Mouse (Mus musculus): ENCODE results near the gene Jade1. TPM values are rescaled to one million over a fixed set of nuclear protein-coding genes. Genes with fewer than 3 reads are reported as not detected.

Jade1 gene
- polyA plus RNA-seq (2015; fragmentation: Nextera tagmentation; extraction: Ambion mirVana), result 12.7 TPM in 2 replicates

DNA sequence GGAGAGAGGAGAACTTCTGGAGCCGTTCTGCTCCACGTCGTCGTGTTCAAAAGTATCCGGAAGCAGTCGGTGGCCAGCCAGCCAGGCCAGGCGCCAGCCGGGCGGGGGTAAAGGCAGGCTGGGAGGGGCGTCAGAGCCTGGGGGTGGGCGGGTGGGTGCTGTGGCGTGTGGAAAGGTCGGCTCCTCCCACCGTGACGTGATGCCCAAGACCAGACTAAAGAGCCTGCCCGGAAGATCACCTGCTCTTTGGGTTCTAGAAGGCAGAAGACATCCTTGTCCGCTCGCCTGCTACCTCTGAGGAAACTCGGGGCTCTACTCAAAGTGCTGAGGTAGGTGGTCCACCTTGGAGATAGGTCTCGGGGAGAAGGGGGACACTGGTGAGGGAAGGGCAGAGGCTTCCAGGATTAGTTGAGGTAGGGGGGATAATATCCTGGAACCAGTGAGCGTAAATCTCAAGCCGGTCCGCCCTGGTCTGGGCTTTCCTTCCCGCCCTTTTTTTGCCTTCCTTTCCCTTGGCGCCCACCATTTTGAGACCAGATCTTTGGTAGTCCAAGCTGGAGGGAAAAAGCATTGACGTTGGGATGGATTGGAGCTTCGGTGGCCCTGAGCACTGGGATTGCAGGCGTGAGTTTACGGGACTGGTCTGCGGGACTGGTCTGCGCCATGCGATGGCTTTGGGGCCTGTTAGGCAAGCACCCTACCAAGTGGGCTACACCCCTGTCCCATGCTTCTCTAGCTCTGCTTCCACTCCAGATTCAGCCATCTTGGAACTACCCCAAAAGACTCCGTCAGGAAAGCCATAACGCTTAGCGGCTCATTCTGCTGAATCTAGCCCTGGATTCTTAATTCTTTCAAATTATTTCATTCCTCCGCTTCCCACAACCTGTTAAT lies at the start of gene Jade1:
Jade1 (plus strand) TSS at position 241 of the 891 bp plus-strand sequence.
- 97% methylated on average over 36 of the region's 36 CpGs for WGBS
- Histone ChIP-seq H3K36me3 (ENCODE audit: control insufficient read depth, insufficient read depth, low read length) (no peaks in the 10 kb centered on the region), H3K27ac (ENCODE audit: low read depth, low read length) (no peak within 1 kb of the TSS), H3K4me1 (ENCODE audit: control insufficient read depth, insufficient read depth, low read depth, low read length) (no peaks in the 10 kb centered on the region), H3K4me3 (ENCODE audit: low read length) (no peak within 1 kb of the TSS), H3K9ac (ENCODE audit: low read depth, low read length) (no peak within 1 kb of the TSS), H3K4me2 (ENCODE audit: low read length) (no peak within 1 kb of the TSS), H3K9me3 (ENCODE audit: control insufficient read depth, low read length) (0 out of 2 replicates have a peak, but pooled peaks cover 3% of the 10 kb centered on the region), H3K27me3 (replicated peaks; ENCODE audit: control insufficient read depth, insufficient read depth, low read length) (no peaks in the 10 kb centered on the region)
- no peak for ATAC-seq

DNA sequence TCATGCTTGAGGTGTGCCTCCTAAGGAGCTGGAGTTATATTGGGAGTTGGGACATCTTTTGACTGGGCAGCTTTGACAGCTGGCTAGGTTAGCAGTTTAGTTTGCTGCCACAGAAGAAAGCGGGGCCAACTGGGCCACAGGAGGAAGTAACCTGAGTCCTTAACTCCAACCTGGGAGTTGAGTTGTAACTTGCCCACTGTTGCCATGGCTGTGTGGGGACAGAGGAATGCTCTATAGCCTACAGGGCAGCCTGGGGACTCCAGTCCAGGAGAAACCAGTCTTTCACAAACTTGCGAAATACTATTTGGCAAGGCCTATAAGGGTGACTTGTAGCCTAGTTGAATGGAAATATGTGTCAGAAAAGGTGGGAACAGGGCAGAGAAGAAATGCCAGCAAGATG lies 46.1 kb upstream of the Jade1 start:
- 84% methylated on average over 2 of the region's 2 CpGs for WGBS
- H3K4me1 ChIP-seq (ENCODE audit: control insufficient read depth, insufficient read depth, low read depth, low read length), result no peaks in the 10 kb centered on the region
- H3K4me2 ChIP-seq (ENCODE audit: low read length), result no peak overlapping the region
- H3K36me3 ChIP-seq (ENCODE audit: control insufficient read depth, insufficient read depth, low read length), result no peaks in the 10 kb centered on the region
- no peaks in the 10 kb centered on the region for H3K27me3 ChIP-seq (replicated peaks; ENCODE audit: control insufficient read depth, insufficient read depth, low read length)
- no peak overlapping the region for H3K9ac ChIP-seq (ENCODE audit: low read depth, low read length)
- H3K4me3 ChIP-seq (ENCODE audit: low read length), result no peak overlapping the region
- no peak overlapping the region for H3K27ac ChIP-seq (ENCODE audit: low read depth, low read length)
- ATAC-seq, result no peak
- H3K9me3 ChIP-seq (ENCODE audit: control insufficient read depth, low read length), result no peaks in the 10 kb centered on the region

GRCm38 (mm10) chr3:41510191-41510590 lies 45.3 kb upstream of the Jade1 start:
- Histone ChIP-seq H3K27ac (ENCODE audit: low read depth, low read length) (no peak overlapping the region), H3K4me2 (ENCODE audit: low read length) (no peak overlapping the region), H3K27me3 (replicated peaks; ENCODE audit: control insufficient read depth, insufficient read depth, low read length) (no peaks in the 10 kb centered on the region), H3K4me1 (ENCODE audit: control insufficient read depth, insufficient read depth, low read depth, low read length) (no peaks in the 10 kb centered on the region), H3K9ac (ENCODE audit: low read depth, low read length) (no peak overlapping the region), H3K36me3 (ENCODE audit: control insufficient read depth, insufficient read depth, low read length) (no peaks in the 10 kb centered on the region), H3K9me3 (ENCODE audit: control insufficient read depth, low read length) (no peaks in the 10 kb centered on the region), H3K4me3 (ENCODE audit: low read length) (no peak overlapping the region)
- WGBS, result 55% methylated on average over 9 of the region's 9 CpGs
- no peak for ATAC-seq

DNA sequence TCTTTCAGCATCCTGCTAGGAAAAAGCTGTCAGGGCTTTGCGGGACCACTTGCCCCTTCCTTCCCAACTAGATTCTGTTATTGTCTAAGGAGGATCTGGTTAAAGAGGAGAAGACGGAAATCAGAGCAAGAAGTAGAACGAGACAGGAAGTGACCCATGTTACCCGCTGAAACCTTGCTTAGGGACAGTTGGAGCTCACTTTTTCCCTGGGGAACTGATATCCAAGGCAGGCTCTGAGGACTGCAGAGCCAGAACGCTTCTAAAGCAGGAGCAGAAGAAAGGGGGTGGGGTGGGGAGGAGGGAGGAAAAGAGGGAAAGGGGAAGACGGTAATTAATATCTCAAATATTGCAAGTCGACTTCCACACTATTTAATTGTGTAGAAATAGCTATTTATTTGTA lies 44.8 kb upstream of the Jade1 start:
- 70% methylated on average over 7 of the region's 7 CpGs for WGBS
- H3K4me1 ChIP-seq (ENCODE audit: control insufficient read depth, insufficient read depth, low read depth, low read length), result no peaks in the 10 kb centered on the region
- no peak overlapping the region for H3K4me2 ChIP-seq (ENCODE audit: low read length)
- no peak overlapping the region for H3K9ac ChIP-seq (ENCODE audit: low read depth, low read length)
- H3K4me3 ChIP-seq (ENCODE audit: low read length), result no peak overlapping the region
- no peaks in the 10 kb centered on the region for H3K27me3 ChIP-seq (replicated peaks; ENCODE audit: control insufficient read depth, insufficient read depth, low read length)
- no peaks in the 10 kb centered on the region for H3K36me3 ChIP-seq (ENCODE audit: control insufficient read depth, insufficient read depth, low read length)
- H3K27ac ChIP-seq (ENCODE audit: low read depth, low read length), result no peak overlapping the region
- H3K9me3 ChIP-seq (ENCODE audit: control insufficient read depth, low read length), result no peaks in the 10 kb centered on the region
- ATAC-seq, result no peak

DNA sequence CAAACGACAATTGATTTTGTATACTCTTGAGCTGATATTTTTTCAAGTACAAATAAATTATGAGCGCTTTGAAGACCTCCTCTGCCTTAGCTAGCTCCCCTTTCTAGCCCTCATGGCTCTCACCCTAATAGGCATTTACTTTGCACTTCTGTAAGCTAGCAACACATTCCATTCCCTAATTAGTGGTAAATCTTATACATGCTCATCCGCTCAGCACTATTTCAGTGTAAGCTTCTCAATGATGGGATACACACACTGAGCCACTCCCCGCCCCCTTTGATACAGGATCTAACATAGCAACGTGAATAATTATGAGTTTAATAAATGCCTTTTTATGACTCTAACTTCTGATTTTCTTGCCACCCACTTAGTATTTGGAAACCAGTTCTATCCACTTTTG lies 41.5 kb upstream of the Jade1 start:
- H3K4me3 ChIP-seq (ENCODE audit: low read length), result no peak overlapping the region
- no peak overlapping the region for H3K4me2 ChIP-seq (ENCODE audit: low read length)
- no peak overlapping the region for H3K9ac ChIP-seq (ENCODE audit: low read depth, low read length)
- H3K36me3 ChIP-seq (ENCODE audit: control insufficient read depth, insufficient read depth, low read length), result no peaks in the 10 kb centered on the region
- no peaks in the 10 kb centered on the region for H3K9me3 ChIP-seq (ENCODE audit: control insufficient read depth, low read length)
- 79% methylated on average over 5 of the region's 5 CpGs for WGBS
- no peaks in the 10 kb centered on the region for H3K27me3 ChIP-seq (replicated peaks; ENCODE audit: control insufficient read depth, insufficient read depth, low read length)
- ATAC-seq, result no peak
- H3K27ac ChIP-seq (ENCODE audit: low read depth, low read length), result no peak overlapping the region
- H3K4me1 ChIP-seq (ENCODE audit: control insufficient read depth, insufficient read depth, low read depth, low read length), result no peaks in the 10 kb centered on the region

GRCm38 (mm10) chr3:41514683-41515305 lies 40.7 kb upstream of the Jade1 start:
- 81% methylated on average over 11 of the region's 11 CpGs for WGBS
- H3K4me3 ChIP-seq (ENCODE audit: low read length), result no peak overlapping the region
- no peaks in the 10 kb centered on the region for H3K27me3 ChIP-seq (replicated peaks; ENCODE audit: control insufficient read depth, insufficient read depth, low read length)
- ATAC-seq, result no peak
- H3K4me2 ChIP-seq (ENCODE audit: low read length), result no peak overlapping the region
- no peak overlapping the region for H3K27ac ChIP-seq (ENCODE audit: low read depth, low read length)
- H3K9ac ChIP-seq (ENCODE audit: low read depth, low read length), result no peak overlapping the region
- no peaks in the 10 kb centered on the region for H3K9me3 ChIP-seq (ENCODE audit: control insufficient read depth, low read length)
- no peaks in the 10 kb centered on the region for H3K4me1 ChIP-seq (ENCODE audit: control insufficient read depth, insufficient read depth, low read depth, low read length)
- no peaks in the 10 kb centered on the region for H3K36me3 ChIP-seq (ENCODE audit: control insufficient read depth, insufficient read depth, low read length)

GRCm38 (mm10) chr3:41516961-41517518 lies 38.5 kb upstream of the Jade1 start:
- no peak overlapping the region for H3K9ac ChIP-seq (ENCODE audit: low read depth, low read length)
- ATAC-seq, result no peak
- no peak overlapping the region for H3K4me2 ChIP-seq (ENCODE audit: low read length)
- WGBS, result 75% methylated on average over 8 of the region's 8 CpGs
- H3K4me3 ChIP-seq (ENCODE audit: low read length), result no peak overlapping the region
- no peaks in the 10 kb centered on the region for H3K27me3 ChIP-seq (replicated peaks; ENCODE audit: control insufficient read depth, insufficient read depth, low read length)
- no peaks in the 10 kb centered on the region; the same call in 1 of the 2 replicates for H3K4me1 ChIP-seq (ENCODE audit: control insufficient read depth, insufficient read depth, low read depth, low read length)
- no peak overlapping the region for H3K27ac ChIP-seq (ENCODE audit: low read depth, low read length)
- H3K36me3 ChIP-seq (ENCODE audit: control insufficient read depth, insufficient read depth, low read length), result no peaks in the 10 kb centered on the region
- H3K9me3 ChIP-seq (ENCODE audit: control insufficient read depth, low read length), result no peaks in the 10 kb centered on the region

GRCm38 (mm10) chr3:41520925-41521324 lies 34.6 kb upstream of the Jade1 start:
- H3K9me3 ChIP-seq (ENCODE audit: control insufficient read depth, low read length), result no peaks in the 10 kb centered on the region
- no peak overlapping the region for H3K27ac ChIP-seq (ENCODE audit: low read depth, low read length)
- H3K4me3 ChIP-seq (ENCODE audit: low read length), result no peak overlapping the region
- no peak for ATAC-seq
- H3K27me3 ChIP-seq (replicated peaks; ENCODE audit: control insufficient read depth, insufficient read depth, low read length), result no peaks in the 10 kb centered on the region
- no peak overlapping the region for H3K4me2 ChIP-seq (ENCODE audit: low read length)
- no peaks in the 10 kb centered on the region; the same call in 1 of the 2 replicates for H3K4me1 ChIP-seq (ENCODE audit: control insufficient read depth, insufficient read depth, low read depth, low read length)
- H3K9ac ChIP-seq (ENCODE audit: low read depth, low read length), result no peak overlapping the region
- WGBS, result 84% methylated on average over 4 of the region's 4 CpGs
- no peaks in the 10 kb centered on the region for H3K36me3 ChIP-seq (ENCODE audit: control insufficient read depth, insufficient read depth, low read length)

DNA sequence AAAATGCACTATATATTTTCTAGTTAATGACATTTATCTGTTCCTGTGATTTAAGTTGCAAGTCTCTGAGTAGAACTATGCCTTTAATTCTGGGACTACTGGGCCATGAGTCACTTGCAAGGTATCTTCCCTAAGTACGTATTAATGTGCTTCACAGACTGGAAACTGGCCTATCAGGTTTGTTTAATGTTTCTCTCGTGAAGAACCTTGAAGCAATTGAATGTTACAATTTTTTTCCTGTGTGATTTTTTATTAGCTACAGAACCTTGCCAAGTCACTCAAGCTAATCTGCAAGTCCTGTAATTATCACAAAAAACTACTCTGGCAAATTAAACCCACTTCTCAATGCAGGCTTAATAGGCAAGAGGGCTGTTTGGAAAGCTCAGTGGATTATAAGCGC lies 33.8 kb upstream of the Jade1 start:
- ATAC-seq, result no peak
- Histone ChIP-seq H3K4me3 (ENCODE audit: low read length) (no peak overlapping the region), H3K27me3 (replicated peaks; ENCODE audit: control insufficient read depth, insufficient read depth, low read length) (no peaks in the 10 kb centered on the region), H3K4me1 (ENCODE audit: control insufficient read depth, insufficient read depth, low read depth, low read length) (no peaks in the 10 kb centered on the region; the same call in 1 of the 2 replicates), H3K9me3 (ENCODE audit: control insufficient read depth, low read length) (no peaks in the 10 kb centered on the region), H3K27ac (ENCODE audit: low read depth, low read length) (no peak overlapping the region), H3K4me2 (ENCODE audit: low read length) (no peak overlapping the region), H3K9ac (ENCODE audit: low read depth, low read length) (no peak overlapping the region), H3K36me3 (ENCODE audit: control insufficient read depth, insufficient read depth, low read length) (no peaks in the 10 kb centered on the region)
- 68% methylated on average over 3 of the region's 3 CpGs for WGBS

Data from hindbrain, embryonic 16.5 days (tissue).